Mouse (Mus musculus) layer of hippocampus, adult 2 months (tissue): ENCODE measurements around the gene Irf2bp2. TPM values are rescaled to one million over a fixed set of nuclear protein-coding genes. Genes with fewer than 3 reads are reported as not detected.

Experiments
- DNase-seq, 2 experiments: peaks; one replicate each; pipeline ENCODE4 v3.0.0; 2022; ENCODE audit warnings: low spot score in 2 of 2
- H3K27ac ChIP-seq: fragments of 200-600 bp; 2 replicates; pipeline ENCODE4 v1.8.1; 2022
- H3K4me3 ChIP-seq: fragments of 200-600 bp; 2 replicates; pipeline ENCODE4 v1.8.1; 2022; ENCODE audit warnings: mild to moderate bottlenecking
- CTCF ChIP-seq: fragments of 200-600 bp; conservative IDR thresholded peaks from 2 replicates; pipeline ENCODE4 v1.8.1; 2022; ENCODE audit warnings: antibody characterized with exemption, mild to moderate bottlenecking, moderate library complexity
- total RNA-seq, 2 experiments: library from RNA; stranded (reverse); gene quantifications; 2 replicates each; pipeline ENCODE4 v1.2.3; 2021

Irf2bp2 gene
- total RNA-seq, 2 experiments from 2014 or later: 53.0 to 60.4 TPM

GRCm38 (mm10) chr8:126598218-126598617 lies 4.4 kb upstream of the Irf2bp2 start:
- Histone ChIP-seq H3K27ac (no peak overlapping the region), H3K4me3 (no peak overlapping the region)
- no peak for DNase-seq
- TF ChIP-seq CTCF: no peak

- TF ChIP-seq CTCF: no peak
- H3K27ac ChIP-seq: peak overlapping the region; percentile 96
- DNase-seq: no peak
These were observed 2.9 kb upstream of the Irf2bp2 start for GRCm38 (mm10) chr8:126596721-126597120.

GRCm38 (mm10) chr8:126596097-126596634 lies 2.4 kb upstream of the Irf2bp2 start:
- no peak for TF ChIP-seq CTCF
- Histone ChIP-seq H3K4me3 (peak overlapping the region; percentile 61), H3K27ac (peak overlapping the region; percentile 96)
- DNase-seq: peak; percentile 86 to 91

More at GRCm38 (mm10) chr8:126596721-126597120, 2.9 kb upstream of the Irf2bp2 start:
- no peak overlapping the region for H3K4me3 ChIP-seq

GRCm38 (mm10) chr8:126595204-126596061 lies 1.6 kb upstream of the Irf2bp2 start:
- peak; percentile 46 to 54 for DNase-seq
- H3K4me3 ChIP-seq: peak overlapping the region; percentile 61
- no peak for TF ChIP-seq CTCF
- peak overlapping the region; percentile 96 for H3K27ac ChIP-seq

GRCm38 (mm10) chr8:126594481-126595000 lies 755 bp upstream of the Irf2bp2 start:
- Histone ChIP-seq H3K27ac (peak overlapping the region; percentile 96), H3K4me3 (peak overlapping the region; percentile 61)
- peak; percentile 68 for TF ChIP-seq CTCF

GRCm38 (mm10) chr8:126592771-126593571 lies 815 bp downstream of the Irf2bp2 start:
- Histone ChIP-seq H3K4me3 (peak overlapping the region; percentile 93), H3K27ac (peak overlapping the region; percentile 99)
- TF ChIP-seq CTCF: no peak
- DNase-seq: peak in 1 of 2 experiments; percentile 44

More at GRCm38 (mm10) chr8:126594481-126595000, 755 bp upstream of the Irf2bp2 start:
- peak; percentile 95 to 97 for DNase-seq

GRCm38 (mm10) chr8:126592381-126592770 lies 1.4 kb downstream of the Irf2bp2 start:
- Histone ChIP-seq H3K4me3 (peak overlapping the region; percentile 93), H3K27ac (peak overlapping the region; percentile 99)
- peak in 1 of 2 experiments; percentile 35 for DNase-seq
- TF ChIP-seq CTCF: no peak

- DNase-seq: peak in 1 of 2 experiments; percentile 50
- H3K4me3 ChIP-seq: peak overlapping the region; percentile 93
- no peak for TF ChIP-seq CTCF
- peak overlapping the region; percentile 99 for H3K27ac ChIP-seq
These were observed 1.9 kb downstream of the Irf2bp2 start for GRCm38 (mm10) chr8:126591821-126592268.

- DNase-seq: peak; percentile 44
- H3K4me3 ChIP-seq: peak overlapping the region; percentile 93
- peak overlapping the region; percentile 99 for H3K27ac ChIP-seq
These were observed 2.5 kb downstream of the Irf2bp2 start for GRCm38 (mm10) chr8:126591141-126591820.

GRCm38 (mm10) chr8:126590599-126590998 lies 3.2 kb downstream of the Irf2bp2 start:
- peak overlapping the region; percentile 99 for H3K27ac ChIP-seq
- no peak for DNase-seq
- no peak for TF ChIP-seq CTCF
- H3K4me3 ChIP-seq: peak overlapping the region; percentile 93

More at GRCm38 (mm10) chr8:126591141-126591820, 2.5 kb downstream of the Irf2bp2 start:
- TF ChIP-seq CTCF: peak; percentile 39

GRCm38 (mm10) chr8:126590024-126590529 lies 3.7 kb downstream of the Irf2bp2 start:
- Histone ChIP-seq H3K27ac (peak overlapping the region; percentile 99), H3K4me3 (peak overlapping the region; percentile 93)
- no peak for TF ChIP-seq CTCF
- DNase-seq: no peak
